Mouse (Mus musculus) kidney, adult 2 months (tissue): ENCODE measurements around the gene Ahctf1.

Experiments
- CTCF ChIP-seq: fragments of 200-500 bp; conservative IDR thresholded peaks from 2 replicates; pipeline ENCODE4 v1.5.1; 2011; ENCODE audit warnings: low read depth, mild to moderate bottlenecking, control low read depth, low read length, moderate library complexity, mixed read lengths; ENCODE audit not compliant: insufficient read depth, insufficient read length
- POLR2A ChIP-seq: fragments of 200-500 bp; IDR thresholded peaks from one replicate; pipeline ENCODE4 v1.6.1; 2011; ENCODE audit warnings: low read depth, low read length, control low read depth

GRCm38 (mm10) chr1:179731391-179731790 lies 72.1 kb downstream of the Ahctf1 start:
- TF ChIP-seq POLR2A (no peak), CTCF (no peak)
